38 mouse cellular contexts compared by ENCODE assay signal in the genomic region with DNA sequence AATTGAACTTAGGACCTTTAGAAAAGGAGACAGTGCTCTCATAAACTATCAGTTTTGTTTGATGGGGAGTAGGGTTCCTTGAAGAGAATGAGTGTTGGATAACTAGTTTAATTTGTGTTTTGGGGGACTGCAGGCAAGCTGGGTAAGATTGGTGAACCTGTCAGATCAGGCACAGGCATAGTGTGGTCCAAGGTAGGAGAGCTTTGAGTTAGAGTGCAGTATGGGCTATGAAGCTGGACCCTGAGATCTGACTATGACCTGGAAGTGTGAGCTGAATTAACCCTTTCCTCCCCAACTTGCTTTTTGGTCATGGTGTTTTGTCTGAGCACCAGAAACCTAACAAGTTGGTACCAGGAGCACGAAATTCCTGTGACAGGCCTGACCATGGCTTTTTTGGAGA. TPM values are rescaled to one million over a fixed set of nuclear protein-coding genes. Genes with fewer than 3 reads are reported as not detected.
"Had no signal": no experiment of that assay in that cellular context is flagged by ENCODE, and none has a peak within 500 bp of the region (broad histone marks: within the 10 kb centered on the region; RNA-seq: fewer than 3 reads in every experiment).

No protein-coding gene starts in this region.

- H3K4me2 ChIP-seq: limb, embryonic 12.5 days; limb, embryonic 13.5 days; limb, embryonic 15.5 days; liver, embryonic 11.5 days; liver, embryonic 12.5 days; liver, embryonic 13.5 days; liver, embryonic 15.5 days; lung, embryonic 14.5 days; lung, embryonic 15.5 days; midbrain, embryonic 12.5 days; midbrain, embryonic 13.5 days; midbrain, embryonic 15.5 days; neural tube, embryonic 12.5 days had no signal

- H3K36me3 ChIP-seq: midbrain, embryonic 15.5 days had no signal

- H3K9ac ChIP-seq: limb, embryonic 12.5 days; limb, embryonic 13.5 days; limb, embryonic 15.5 days; liver, embryonic 12.5 days; liver, embryonic 13.5 days; liver, embryonic 14.5 days; liver, embryonic 15.5 days; liver, postnatal 0 days; lung, embryonic 14.5 days; lung, embryonic 15.5 days; midbrain, embryonic 12.5 days; midbrain, embryonic 13.5 days; midbrain, embryonic 15.5 days; neural tube, embryonic 12.5 days had no signal

- H3K27me3 ChIP-seq: limb, embryonic 12.5 days; limb, embryonic 13.5 days; limb, embryonic 15.5 days; liver, embryonic 12.5 days; liver, embryonic 13.5 days; liver, embryonic 15.5 days; lung, embryonic 15.5 days; megakaryocyte, embryonic 14.5 days; midbrain, embryonic 12.5 days; midbrain, embryonic 13.5 days; midbrain, embryonic 15.5 days; neural tube, embryonic 12.5 days had no signal

- H3K4me1 ChIP-seq: limb, embryonic 10.5 days; limb, embryonic 12.5 days; limb, embryonic 13.5 days; limb, embryonic 15.5 days; lung, embryonic 15.5 days; megakaryocyte, embryonic 14.5 days; midbrain, embryonic 10.5 days; midbrain, embryonic 12.5 days; midbrain, embryonic 13.5 days; midbrain, embryonic 15.5 days; neural tube, embryonic 12.5 days had no signal

- H3K9me3 ChIP-seq: limb, embryonic 10.5 days; limb, embryonic 12.5 days; limb, embryonic 13.5 days; limb, embryonic 15.5 days; liver, embryonic 12.5 days; liver, embryonic 13.5 days; liver, embryonic 15.5 days; lung, embryonic 15.5 days; megakaryocyte, embryonic 14.5 days; midbrain, embryonic 10.5 days; midbrain, embryonic 12.5 days; midbrain, embryonic 13.5 days; midbrain, embryonic 15.5 days; neural tube, embryonic 12.5 days had no signal

- H3K4me3 ChIP-seq: left cerebral cortex, adult 2 months; limb, embryonic 10.5 days; limb, embryonic 12.5 days; limb, embryonic 13.5 days; limb, embryonic 15.5 days; liver, embryonic 12.5 days; liver, embryonic 13.5 days; liver, embryonic 15.5 days; lung, embryonic 15.5 days; megakaryocyte, embryonic 14.5 days; midbrain, embryonic 10.5 days; midbrain, embryonic 12.5 days; midbrain, embryonic 13.5 days; midbrain, embryonic 15.5 days; myocyte; neural tube, embryonic 12.5 days had no signal

- ATAC-seq: liver, embryonic 12.5 days; liver, postnatal 0 days; lung, postnatal 0 days; midbrain, embryonic 13.5 days; midbrain, embryonic 15.5 days; midbrain, embryonic 16.5 days had no signal

- DNase-seq: left cerebral cortex, postnatal 4 days; liver; liver, embryonic 13.5 days; liver, postnatal 0 days; lung, adult 18-20 months; lung, adult 2 months; lung, embryonic 14.5 days; lung, postnatal 10 days; lung, postnatal 14 days; lung, postnatal 36 days; lung, postnatal 4 days had no signal

- H3K27ac ChIP-seq: left cerebral cortex, adult 2 months; limb, embryonic 10.5 days; limb, embryonic 12.5 days; limb, embryonic 13.5 days; limb, embryonic 15.5 days; liver, embryonic 12.5 days; liver, embryonic 13.5 days; liver, embryonic 14.5 days; liver, embryonic 15.5 days; lung, embryonic 15.5 days; macrophage; midbrain, embryonic 10.5 days; midbrain, embryonic 12.5 days; midbrain, embryonic 13.5 days; midbrain, embryonic 15.5 days; neural tube, embryonic 12.5 days had no signal

RNA-seq across cellular contexts. Expression of gene Gjd3, which starts 31.0 kb away (rescaled TPM):
- total RNA-seq: liver, adult 2 months; megakaryocyte progenitor cell, adult 5-6 weeks; megakaryocyte, adult 5-6 weeks; megakaryocyte-erythroid progenitor cell, adult 5-6 weeks; monocyte, adult 5-6 weeks had no signal
- polyA plus RNA-seq: limb, embryonic 11.5 days; liver, adult 2 months; liver, embryonic 12.5 days; liver, embryonic 13.5 days; liver, embryonic 14.5 days; liver, embryonic 15.5 days; liver, embryonic 16.5 days; liver, postnatal 0 days; lung, embryonic 14.5 days; macrophage; midbrain, embryonic 10.5 days had no signal
